Mouse (Mus musculus) stomach, embryonic 14.5 days (tissue): ENCODE data around the gene Ms4a6b. TPM values are rescaled to one million over a fixed set of nuclear protein-coding genes. Genes with fewer than 3 reads are reported as not detected.
"Not testable (repeated sequence)": the region's sequence is repeated elsewhere in the genome, so short reads cannot be mapped to it uniquely, and the experiment has no call there.

Experiments
- ATAC-seq: fragments of 200-750 bp; cut with Nextera tagmentation; 2 replicates; pipeline ENCODE4 v1.8.0; 2017; ENCODE audit warnings: low read depth, moderate TSS enrichment; ENCODE audit not compliant: insufficient number of reproducible peaks, insufficient read depth, low FRiP score
- H3K27ac ChIP-seq: fragments of 300-500 bp; sonication (generic); 2 replicates; pipeline ENCODE4 v1.5.1; 2014; ENCODE audit warnings: mild to moderate bottlenecking, low read length, moderate library complexity, mixed read lengths
- H3K27me3 ChIP-seq: fragments of 300-500 bp; sonication (generic); 2 replicates; pipeline ENCODE4 v1.6.1; 2014; ENCODE audit warnings: low read length, control low read depth, mixed read lengths; ENCODE audit not compliant: control insufficient read depth, insufficient read depth
- H3K36me3 ChIP-seq: fragments of 300-500 bp; sonication (generic); 2 replicates; pipeline ENCODE4 v1.6.1; 2014; ENCODE audit warnings: mild to moderate bottlenecking, control low read depth, low read length, moderate library complexity, mixed read lengths; ENCODE audit not compliant: control insufficient read depth, insufficient read depth
- H3K4me1 ChIP-seq: fragments of 300-500 bp; sonication (generic); 2 replicates; pipeline ENCODE4 v1.6.1; 2014; ENCODE audit warnings: low read length, control low read depth, mixed read lengths; ENCODE audit not compliant: control insufficient read depth, insufficient read depth
- H3K4me2 ChIP-seq: fragments of 300-500 bp; sonication (generic); replicated peaks from 2 replicates; pipeline ENCODE4 v1.6.1; 2014; ENCODE audit warnings: low read depth, low read length, control low read depth
- H3K4me3 ChIP-seq: fragments of 300-500 bp; sonication (generic); 2 replicates; pipeline ENCODE4 v1.5.1; 2014; ENCODE audit warnings: low read depth, low read length, control low read depth
- H3K9ac ChIP-seq: fragments of 300-500 bp; sonication (generic); replicated peaks from 2 replicates; pipeline ENCODE4 v1.6.1; 2014; ENCODE audit warnings: low read depth, mild to moderate bottlenecking, control low read depth, low read length, moderate library complexity, mixed read lengths
- H3K9me3 ChIP-seq: fragments of 300-500 bp; sonication (generic); 2 replicates; pipeline ENCODE4 v1.6.1; 2016; ENCODE audit warnings: low read depth, low read length, control low read depth; ENCODE audit not compliant: control insufficient read depth
- WGBS: fragments of 180-500 bp; shearing (Covaris S2); extraction: QIAGEN DNeasy Blood & Tissue Kit; methylation state at CpG from one replicate; pipeline ENCODE4 v1.1.7; 2014; 5-methylcytosine and 5-hydroxymethylcytosine counted together
- polyA plus RNA-seq: library from polyadenylated mRNA; unstranded; fragments of >200 nt; fragmentation: Nextera tagmentation; extraction: Ambion mirVana; gene quantifications from 2 replicates; pipeline ENCODE4 v1.2.1, GENCODE M21; 2014

The Ms4a6b gene
- 5.6 and 9.7 TPM in 2 replicates for polyA plus RNA-seq

- no peaks in the 10 kb centered on the region for H3K4me1 ChIP-seq
- H3K36me3 ChIP-seq, result no peaks in the 10 kb centered on the region
- no peaks in the 10 kb centered on the region for H3K9me3 ChIP-seq
- no peaks in the 10 kb centered on the region for H3K27me3 ChIP-seq
- no peak within 1 kb of the TSS for H3K9ac ChIP-seq
- H3K4me3 ChIP-seq, result no peak within 1 kb of the TSS
- H3K27ac ChIP-seq, result no peak within 1 kb of the TSS
- ATAC-seq, result no peak
- no peak within 1 kb of the TSS for H3K4me2 ChIP-seq
Observed at GRCm38 (mm10) chr19:11516246-11516645, at the start of gene Ms4a6b. Gene Ms4a6b (plus strand): TSS chr19:11516512.

DNA sequence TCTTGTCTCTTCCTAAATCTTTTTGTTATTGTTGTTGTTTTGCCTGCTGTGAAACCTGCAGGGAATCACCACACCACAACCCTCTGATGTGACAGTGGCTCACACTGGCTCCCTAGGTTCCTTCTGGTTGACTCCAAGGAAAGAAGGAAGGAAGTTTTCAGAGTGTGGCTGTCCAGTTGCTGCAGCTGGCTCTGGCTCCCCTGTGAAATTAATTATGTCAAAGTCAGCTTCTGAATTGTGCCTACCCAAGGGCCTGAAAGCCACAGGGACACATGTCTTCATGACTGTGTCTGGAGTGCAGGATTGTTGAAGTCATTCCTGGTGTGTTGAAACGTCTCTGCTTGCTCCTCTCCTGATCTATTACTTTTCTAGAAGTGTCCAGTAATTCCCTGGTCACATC, 48.0 kb upstream of the Ms4a6b start:
- not testable (repeated sequence) for H3K27ac ChIP-seq, H3K9ac ChIP-seq, H3K9me3 ChIP-seq, H3K36me3 ChIP-seq, ATAC-seq, H3K4me3 ChIP-seq, H3K4me1 ChIP-seq, H3K4me2 ChIP-seq, H3K27me3 ChIP-seq
- WGBS, result 56% methylated on average over 1 of the region's 1 CpGs

- H3K27me3 ChIP-seq, H3K36me3 ChIP-seq, H3K4me2 ChIP-seq, ATAC-seq, H3K9me3 ChIP-seq, H3K4me1 ChIP-seq, H3K27ac ChIP-seq, H3K9ac ChIP-seq, H3K4me3 ChIP-seq: not testable (repeated sequence)
- WGBS, result 72% methylated on average over 4 of the region's 4 CpGs
Observed at GRCm38 (mm10) chr19:11469215-11469614, 47.1 kb upstream of the Ms4a6b start, which contains the start of gene Ms4a6c. Gene Ms4a6c (plus strand): TSS chr19:11469366.

DNA sequence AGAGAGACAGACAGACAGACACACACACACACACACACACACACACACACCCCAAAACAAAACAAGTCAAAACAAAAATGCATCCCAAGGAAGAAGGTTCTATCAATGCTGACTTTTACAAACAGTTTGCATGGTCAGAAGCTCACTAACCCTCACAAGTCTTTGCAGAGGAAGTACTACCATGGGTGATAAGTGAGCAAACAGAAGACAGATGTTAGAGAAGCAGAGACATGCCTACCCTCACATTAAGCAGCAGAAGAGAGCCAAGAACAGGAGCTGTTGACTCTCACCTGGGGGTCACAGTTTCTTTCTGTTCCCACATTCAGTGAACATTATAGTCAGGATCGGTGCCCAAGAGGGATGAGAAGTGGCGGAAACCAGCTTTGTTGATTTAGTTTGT, 36.6 kb upstream of the Ms4a6b start:
- Histone ChIP-seq H3K9me3 (no peaks in the 10 kb centered on the region), H3K4me2 (no peak overlapping the region), H3K4me3 (no peak overlapping the region), H3K9ac (no peak overlapping the region), H3K36me3 (no peaks in the 10 kb centered on the region), H3K4me1 (no peaks in the 10 kb centered on the region), H3K27me3 (no peaks in the 10 kb centered on the region), H3K27ac (no peak overlapping the region)
- no peak for ATAC-seq
- WGBS, result 89% methylated on average over 2 of the region's 2 CpGs

- ATAC-seq, result no peak
- no peak overlapping the region for H3K4me3 ChIP-seq
- H3K36me3 ChIP-seq, result no peaks in the 10 kb centered on the region
- no peak overlapping the region for H3K4me2 ChIP-seq
- H3K9ac ChIP-seq, result no peak overlapping the region
- no peaks in the 10 kb centered on the region for H3K4me1 ChIP-seq
- H3K9me3 ChIP-seq, result no peaks in the 10 kb centered on the region
- WGBS, result 81% methylated on average over 2 of the region's 2 CpGs
- H3K27me3 ChIP-seq, result no peaks in the 10 kb centered on the region
- no peak overlapping the region for H3K27ac ChIP-seq
Observed at GRCm38 (mm10) chr19:11482684-11483083, 33.6 kb upstream of the Ms4a6b start.

GRCm38 (mm10) chr19:11483941-11484340, 32.4 kb upstream of the Ms4a6b start:
- H3K9me3 ChIP-seq, result no peaks in the 10 kb centered on the region
- no peak overlapping the region for H3K4me2 ChIP-seq
- no peaks in the 10 kb centered on the region for H3K4me1 ChIP-seq
- H3K4me3 ChIP-seq, result no peak overlapping the region
- H3K27me3 ChIP-seq, result no peaks in the 10 kb centered on the region
- no peak overlapping the region for H3K9ac ChIP-seq
- no peak for ATAC-seq
- WGBS, result 63% methylated on average over 4 of the region's 4 CpGs
- no peaks in the 10 kb centered on the region for H3K36me3 ChIP-seq
- H3K27ac ChIP-seq, result no peak overlapping the region

- Histone ChIP-seq H3K27ac (no peak overlapping the region), H3K4me3 (no peak overlapping the region), H3K4me2 (no peak overlapping the region), H3K27me3 (no peaks in the 10 kb centered on the region), H3K9me3 (no peaks in the 10 kb centered on the region), H3K4me1 (no peaks in the 10 kb centered on the region), H3K36me3 (no peaks in the 10 kb centered on the region), H3K9ac (no peak overlapping the region)
- 67% methylated on average over 3 of the region's 3 CpGs for WGBS
- ATAC-seq, result no peak
Observed at GRCm38 (mm10) chr19:11484388-11484787, 31.9 kb upstream of the Ms4a6b start.

DNA sequence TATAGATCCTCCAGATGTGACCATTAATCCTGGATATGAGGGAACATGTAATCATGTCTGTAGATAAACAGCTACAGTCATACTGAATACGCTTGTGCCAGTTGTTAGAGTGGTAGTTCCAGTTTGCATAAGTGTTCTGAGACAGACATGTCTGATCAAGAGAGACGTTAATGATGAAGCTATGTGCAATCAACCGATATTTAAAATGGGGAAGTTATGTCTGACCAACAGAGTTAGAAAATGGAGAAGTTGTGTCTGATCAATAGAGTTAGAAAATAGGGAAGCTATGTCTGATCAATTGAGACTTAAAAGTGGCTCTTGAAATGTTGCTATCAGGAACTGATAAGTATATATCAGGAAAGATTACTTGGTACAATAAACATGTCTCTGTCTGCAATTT, 31.0 kb upstream of the Ms4a6b start:
- Histone ChIP-seq H3K9me3 (no peaks in the 10 kb centered on the region), H3K4me3 (no peak overlapping the region), H3K4me1 (no peaks in the 10 kb centered on the region), H3K4me2 (no peak overlapping the region), H3K9ac (no peak overlapping the region), H3K27me3 (no peaks in the 10 kb centered on the region), H3K36me3 (no peaks in the 10 kb centered on the region), H3K27ac (no peak overlapping the region)
- 84% methylated on average over 3 of the region's 3 CpGs for WGBS
- no peak for ATAC-seq

DNA sequence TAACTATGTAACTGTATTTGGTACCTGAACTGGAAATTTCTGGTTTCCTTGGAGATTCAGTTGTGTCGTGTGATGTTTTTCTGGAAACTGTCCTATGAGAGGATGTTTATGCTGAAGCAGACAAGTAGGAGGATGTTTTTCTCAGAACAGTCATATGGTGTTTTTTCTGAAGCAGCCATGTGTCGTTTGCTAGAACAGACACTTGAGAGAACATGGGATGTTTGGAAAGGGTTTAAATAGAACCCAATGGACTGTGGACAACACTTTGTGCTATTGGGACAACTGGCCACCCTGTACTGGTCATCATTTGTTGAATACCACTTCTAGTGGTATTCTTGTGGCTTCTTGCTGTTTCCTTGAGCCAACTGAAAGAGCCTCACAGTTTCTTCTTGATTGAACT, 30.6 kb upstream of the Ms4a6b start, which contains the start of gene Gm8369:
TSS of gene Gm8369 (plus strand) at position 193 of the 400 bp plus-strand sequence.
- Histone ChIP-seq H3K9me3 (no peaks in the 10 kb centered on the region), H3K9ac (no peak within 1 kb of the TSS), H3K4me3 (no peak within 1 kb of the TSS), H3K4me1 (no peaks in the 10 kb centered on the region), H3K27ac (no peak within 1 kb of the TSS), H3K27me3 (no peaks in the 10 kb centered on the region), H3K36me3 (no peaks in the 10 kb centered on the region), H3K4me2 (no peak within 1 kb of the TSS)
- no peak for ATAC-seq
- 65% methylated on average over 2 of the region's 2 CpGs for WGBS
